Mouse (Mus musculus): ENCODE results near the gene H2-M3. TPM values are rescaled to one million over a fixed set of nuclear protein-coding genes. Genes with fewer than 3 reads are reported as not detected.
"Not testable (repeated sequence)": the region's sequence is repeated elsewhere in the genome, so short reads cannot be mapped to it uniquely, and the experiment has no call there.

The H2-M3 gene
- total RNA-seq (2017), result 34.3 and 53.5 TPM in 2 replicates

DNA sequence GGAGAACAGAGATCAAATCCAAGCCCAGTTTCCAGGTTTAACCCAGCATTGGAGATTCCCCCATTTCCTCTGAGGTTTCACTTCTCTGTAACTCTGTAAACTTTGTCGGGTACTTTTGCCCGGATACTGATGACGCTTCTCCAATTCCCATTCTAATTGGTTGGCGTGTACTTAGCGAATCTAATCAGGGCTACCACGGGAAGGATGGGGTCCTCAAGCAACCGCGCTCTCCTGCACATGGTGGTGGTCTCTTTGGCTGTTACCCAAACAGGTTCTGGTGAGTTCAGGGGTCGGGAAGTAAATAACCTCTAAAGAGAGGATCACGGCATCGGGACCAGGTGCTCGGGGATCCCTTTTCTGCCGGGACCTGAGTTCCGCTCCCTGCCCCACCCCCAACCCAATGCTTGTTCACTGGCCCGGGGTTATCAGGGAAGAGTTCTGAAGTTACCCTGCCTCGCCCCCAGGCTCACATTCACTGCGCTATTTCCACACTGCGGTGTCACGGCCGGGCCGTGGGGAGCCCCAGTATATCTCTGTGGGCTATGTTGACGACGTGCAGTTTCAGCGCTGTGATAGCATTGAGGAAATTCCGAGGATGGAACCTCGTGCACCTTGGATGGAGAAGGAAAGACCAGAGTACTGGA, at the start of gene H2-M3:
H2-M3 (plus strand) TSS at position 163 of the 644 bp plus-strand sequence.
- peak; percentile 86 to 87 for ATAC-seq (replicated peaks in 1 of 2; ENCODE audit: insufficient read depth in 1 of 2, low FRiP score in 2 of 2, low TSS enrichment in 1 of 2, low read depth in 1 of 2, poor library complexity in 2 of 2, severe bottlenecking in 2 of 2)

- no peak; a peak in 1 of 4 replicates for ATAC-seq (replicated peaks in 1 of 2; ENCODE audit: insufficient read depth in 1 of 2, low FRiP score in 2 of 2, low TSS enrichment in 1 of 2, low read depth in 1 of 2, poor library complexity in 2 of 2, severe bottlenecking in 2 of 2)
Observed at GRCm38 (mm10) chr17:37221879-37222278, 48.1 kb upstream of the H2-M3 start.

DNA sequence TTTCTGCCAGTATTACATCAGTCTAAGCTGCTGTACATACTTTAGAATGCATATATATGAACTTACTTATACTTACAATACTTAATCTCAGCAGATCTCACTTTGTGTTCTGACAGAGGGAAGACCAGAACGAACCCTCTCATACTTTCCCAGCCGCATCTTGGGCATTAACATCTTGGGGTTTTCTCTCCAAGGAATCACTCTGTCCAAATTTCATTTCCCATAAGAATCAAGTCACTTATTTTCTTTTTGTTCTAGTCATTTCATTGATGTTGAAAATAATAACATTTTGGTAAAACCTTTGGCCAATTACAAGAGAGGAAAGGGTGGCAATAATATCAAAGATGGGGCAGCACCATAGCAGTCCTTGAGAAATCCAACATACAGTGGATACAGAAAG, 32.8 kb upstream of the H2-M3 start, which contains the start of gene Olfr97:
Olfr97 (minus strand) TSS at position 101 of the 400 bp plus-strand sequence.
- ATAC-seq (replicated peaks in 1 of 2; ENCODE audit: insufficient read depth in 1 of 2, low FRiP score in 2 of 2, low TSS enrichment in 1 of 2, low read depth in 1 of 2, poor library complexity in 2 of 2, severe bottlenecking in 2 of 2), result not testable (repeated sequence)

DNA sequence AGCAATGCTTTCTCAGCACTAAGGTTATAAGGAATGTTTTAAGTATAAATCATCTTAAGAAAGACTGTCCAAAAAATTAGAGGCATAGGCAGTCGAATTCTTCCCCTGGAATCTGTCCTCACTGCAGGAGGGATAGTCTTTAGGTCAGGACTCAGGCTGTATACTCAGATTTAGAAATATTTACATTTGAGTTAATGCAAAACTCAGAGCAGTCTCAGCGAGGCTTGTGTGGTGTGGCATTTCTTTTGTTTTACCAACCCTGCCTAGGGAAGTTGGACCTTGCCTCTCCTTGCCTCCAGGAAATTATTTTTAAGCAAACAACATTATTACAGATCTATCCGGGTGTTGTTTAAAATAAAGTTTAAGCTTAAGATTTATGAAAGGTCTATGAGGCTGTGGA, 27.8 kb upstream of the H2-M3 start:
- ATAC-seq (replicated peaks in 1 of 2; ENCODE audit: insufficient read depth in 1 of 2, low FRiP score in 2 of 2, low TSS enrichment in 1 of 2, low read depth in 1 of 2, poor library complexity in 2 of 2, severe bottlenecking in 2 of 2), result no peak

- peak; percentile 97 to 98 for ATAC-seq (replicated peaks in 1 of 2; ENCODE audit: insufficient read depth in 1 of 2, low FRiP score in 2 of 2, low TSS enrichment in 1 of 2, low read depth in 1 of 2, poor library complexity in 2 of 2, severe bottlenecking in 2 of 2)
Observed at GRCm38 (mm10) chr17:37246715-37247114, 23.3 kb upstream of the H2-M3 start.

GRCm38 (mm10) chr17:37249460-37249859, 20.6 kb upstream of the H2-M3 start:
- ATAC-seq (replicated peaks in 1 of 2; ENCODE audit: insufficient read depth in 1 of 2, low FRiP score in 2 of 2, low TSS enrichment in 1 of 2, low read depth in 1 of 2, poor library complexity in 2 of 2, severe bottlenecking in 2 of 2), result no peak

DNA sequence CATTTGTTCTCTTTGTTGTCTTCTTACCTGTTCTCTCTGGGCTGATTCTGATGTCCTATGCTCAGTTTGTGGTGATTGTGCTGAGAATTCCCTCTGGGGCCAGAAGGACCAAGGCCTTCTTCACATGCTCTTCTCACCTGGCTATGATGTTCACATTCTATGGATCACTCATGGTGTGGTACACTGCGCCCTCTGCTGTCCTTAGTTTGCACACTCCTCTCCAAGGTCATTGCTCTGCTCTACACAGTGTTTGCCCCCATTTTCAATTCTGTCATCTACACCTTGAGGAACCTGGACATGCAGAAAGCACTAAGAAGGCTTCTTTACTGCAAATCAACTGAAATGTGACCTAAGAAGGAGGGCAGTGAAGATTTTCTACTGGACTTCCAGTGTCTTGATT, 19.5 kb upstream of the H2-M3 start:
- peak; percentile 58 to 79 for ATAC-seq (replicated peaks in 1 of 2; ENCODE audit: insufficient read depth in 1 of 2, low FRiP score in 2 of 2, low TSS enrichment in 1 of 2, low read depth in 1 of 2, poor library complexity in 2 of 2, severe bottlenecking in 2 of 2)

- no peak for ATAC-seq (replicated peaks in 1 of 2; ENCODE audit: insufficient read depth in 1 of 2, low FRiP score in 2 of 2, low TSS enrichment in 1 of 2, low read depth in 1 of 2, poor library complexity in 2 of 2, severe bottlenecking in 2 of 2)
Observed at GRCm38 (mm10) chr17:37263626-37264025, 6.4 kb upstream of the H2-M3 start, which contains the start of gene Olfr98. Gene Olfr98, minus strand, starts transcription at chr17:37263749.

DNA sequence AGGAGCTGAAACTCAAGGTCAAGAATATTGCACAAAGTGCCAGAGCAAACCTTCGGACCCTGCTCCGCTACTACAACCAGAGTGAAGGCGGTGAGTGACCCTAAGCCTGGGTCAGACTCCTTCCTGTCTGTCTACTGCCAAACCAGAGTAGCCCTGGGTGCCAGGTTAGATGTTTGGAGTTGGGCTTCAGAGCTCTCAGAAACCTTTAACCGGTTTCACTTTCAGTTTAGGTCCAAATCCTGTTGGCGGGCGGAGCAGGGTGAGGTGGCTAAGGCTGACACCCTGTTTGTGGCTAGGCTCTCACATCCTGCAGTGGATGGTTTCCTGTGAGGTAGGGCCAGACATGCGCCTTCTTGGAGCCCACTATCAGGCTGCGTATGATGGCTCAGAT, 677 bp downstream of the H2-M3 start:
- peak; percentile 93 to 95 for ATAC-seq (replicated peaks in 1 of 2; ENCODE audit: insufficient read depth in 1 of 2, low FRiP score in 2 of 2, low TSS enrichment in 1 of 2, low read depth in 1 of 2, poor library complexity in 2 of 2, severe bottlenecking in 2 of 2)

DNA sequence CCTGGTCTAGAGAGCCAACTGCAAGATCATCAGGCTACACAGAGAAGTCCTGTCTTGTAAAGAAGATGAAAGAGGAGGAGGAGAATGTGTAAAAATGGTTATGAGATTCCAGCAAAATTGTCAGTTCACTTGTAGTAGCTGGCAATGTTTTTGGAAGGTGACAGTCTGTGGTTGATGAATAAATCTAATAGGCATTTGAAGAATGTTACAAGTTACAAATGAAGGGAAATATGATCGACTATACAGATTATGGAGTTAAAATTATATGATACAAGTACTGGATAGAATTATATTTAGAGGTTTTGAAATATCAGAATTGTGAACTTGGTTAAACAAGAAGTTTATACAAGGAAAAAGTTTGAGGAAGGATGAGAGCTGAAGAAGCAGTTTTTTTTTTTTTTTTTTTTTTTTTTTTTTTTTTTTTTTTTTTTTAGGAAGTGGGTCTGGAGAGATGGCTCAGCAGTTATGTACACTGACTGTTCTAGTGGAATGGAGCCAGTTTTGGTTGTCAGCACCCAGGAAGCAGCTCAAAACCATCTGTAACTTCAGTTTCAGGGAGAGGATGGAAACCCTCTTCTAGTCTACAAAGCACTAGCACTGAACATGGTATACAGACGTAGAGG, 5.7 kb downstream of the H2-M3 start:
- ATAC-seq (replicated peaks in 1 of 2; ENCODE audit: insufficient read depth in 1 of 2, low FRiP score in 2 of 2, low TSS enrichment in 1 of 2, low read depth in 1 of 2, poor library complexity in 2 of 2, severe bottlenecking in 2 of 2), result no peak

DNA sequence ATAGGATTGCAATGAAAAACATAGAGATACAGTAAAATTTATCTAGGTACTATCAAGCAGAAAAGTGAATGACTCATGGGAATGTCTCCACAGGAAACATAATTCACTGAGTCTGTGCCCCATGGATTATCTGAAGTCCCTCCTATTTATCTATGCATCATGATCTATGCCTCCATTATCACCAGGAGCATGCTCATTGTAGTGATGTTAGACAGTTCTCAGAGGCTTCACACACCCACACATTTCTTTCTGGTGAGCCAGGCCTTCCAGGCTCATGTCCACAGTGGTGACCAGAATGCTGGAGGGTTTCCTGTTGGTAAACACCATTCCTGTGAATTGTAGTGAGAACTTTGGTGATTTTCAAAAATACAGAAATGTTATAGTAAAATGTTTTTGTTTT, 6.6 kb downstream of the H2-M3 start:
- no peak for ATAC-seq (replicated peaks in 1 of 2; ENCODE audit: insufficient read depth in 1 of 2, low FRiP score in 2 of 2, low TSS enrichment in 1 of 2, low read depth in 1 of 2, poor library complexity in 2 of 2, severe bottlenecking in 2 of 2)

DNA sequence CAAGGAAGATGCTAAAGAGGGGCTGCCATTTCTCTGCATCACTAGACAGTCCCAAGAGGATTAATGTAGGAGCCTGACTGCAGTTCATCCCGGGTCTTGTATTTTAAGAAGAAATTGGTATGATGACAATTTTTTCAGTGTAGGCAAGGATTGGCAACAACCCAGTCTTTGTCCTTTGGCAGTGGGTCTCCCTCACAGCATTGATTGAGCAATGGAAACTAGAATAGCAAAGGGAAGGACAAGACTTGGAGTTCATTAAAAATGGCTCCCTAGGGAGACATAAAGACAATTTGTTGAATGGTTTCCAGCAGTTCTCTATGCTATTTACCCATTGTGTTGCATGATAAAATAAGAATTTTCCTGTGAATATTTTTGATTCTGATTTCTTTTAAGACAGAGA, 10.3 kb downstream of the H2-M3 start:
- no peak for ATAC-seq (replicated peaks in 1 of 2; ENCODE audit: insufficient read depth in 1 of 2, low FRiP score in 2 of 2, low TSS enrichment in 1 of 2, low read depth in 1 of 2, poor library complexity in 2 of 2, severe bottlenecking in 2 of 2)

- ATAC-seq (replicated peaks in 1 of 2; ENCODE audit: insufficient read depth in 1 of 2, low FRiP score in 2 of 2, low TSS enrichment in 1 of 2, low read depth in 1 of 2, poor library complexity in 2 of 2, severe bottlenecking in 2 of 2), result no peak
Observed at GRCm38 (mm10) chr17:37283360-37283759, 13.3 kb downstream of the H2-M3 start, which contains the start of gene Olfr99. Gene Olfr99, minus strand, starts transcription at chr17:37283460.

- no peak for ATAC-seq (replicated peaks in 1 of 2; ENCODE audit: insufficient read depth in 1 of 2, low FRiP score in 2 of 2, low TSS enrichment in 1 of 2, low read depth in 1 of 2, poor library complexity in 2 of 2, severe bottlenecking in 2 of 2)
Observed at GRCm38 (mm10) chr17:37304213-37304612, 34.2 kb downstream of the H2-M3 start, which contains the start of gene Olfr101. Gene Olfr101, minus strand, starts transcription at chr17:37304313.

- ATAC-seq (replicated peaks in 1 of 2; ENCODE audit: insufficient read depth in 1 of 2, low FRiP score in 2 of 2, low TSS enrichment in 1 of 2, low read depth in 1 of 2, poor library complexity in 2 of 2, severe bottlenecking in 2 of 2), result no peak
Observed at GRCm38 (mm10) chr17:37308483-37308882, 38.5 kb downstream of the H2-M3 start.

DNA sequence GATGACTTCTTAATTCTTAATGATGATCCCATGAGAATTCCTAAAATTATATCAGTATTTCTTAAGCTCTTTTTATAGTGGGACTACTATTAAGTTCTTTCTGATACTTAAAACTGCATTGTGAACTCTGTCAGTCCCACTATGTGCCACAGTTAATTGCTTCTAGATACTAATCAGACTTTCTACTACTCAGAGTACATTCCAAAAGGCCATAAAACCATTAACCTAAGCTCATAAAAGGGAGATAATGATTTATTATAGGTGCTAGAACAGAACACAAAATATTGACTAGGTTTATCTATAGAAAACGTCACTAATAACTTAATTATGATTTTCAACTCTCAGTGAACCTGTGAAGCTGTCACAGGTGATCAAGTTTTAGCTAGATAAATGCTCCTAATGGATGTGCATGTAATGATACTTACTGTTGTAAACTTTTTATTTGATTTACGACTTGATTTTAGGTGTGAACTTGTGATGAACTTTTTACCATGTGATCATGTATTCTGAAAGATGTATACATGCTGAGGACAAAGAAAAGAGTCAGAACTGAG, 40.2 kb downstream of the H2-M3 start:
- ATAC-seq (replicated peaks in 1 of 2; ENCODE audit: insufficient read depth in 1 of 2, low FRiP score in 2 of 2, low TSS enrichment in 1 of 2, low read depth in 1 of 2, poor library complexity in 2 of 2, severe bottlenecking in 2 of 2), result no peak

DNA sequence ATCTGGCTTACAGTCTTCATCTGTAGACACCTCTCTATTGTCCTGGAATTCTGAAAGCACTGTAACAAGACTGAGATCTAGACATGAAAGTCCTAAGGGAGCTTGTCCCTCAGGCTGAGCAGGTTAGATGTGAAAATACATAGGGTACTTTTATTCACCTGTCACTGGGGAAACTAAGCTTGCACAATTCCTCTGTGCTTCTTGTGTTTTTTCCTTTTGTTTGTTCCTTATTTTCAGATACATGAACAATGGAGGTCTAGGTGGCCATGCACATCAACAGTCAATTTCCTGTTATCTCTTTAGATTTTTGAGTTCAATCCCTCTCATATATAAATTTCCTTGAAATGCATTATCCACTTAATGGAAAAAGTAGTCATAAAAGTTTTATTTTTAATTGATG, 46.9 kb downstream of the H2-M3 start, which contains the start of gene Olfr102:
Olfr102 (minus strand) TSS at position 101 of the 400 bp plus-strand sequence.
- no peak for ATAC-seq (replicated peaks in 1 of 2; ENCODE audit: insufficient read depth in 1 of 2, low FRiP score in 2 of 2, low TSS enrichment in 1 of 2, low read depth in 1 of 2, poor library complexity in 2 of 2, severe bottlenecking in 2 of 2)
